Mouse (Mus musculus) bone marrow, adult 2 months (tissue): ENCODE measurements around the gene Slc3a2. TPM values are rescaled to one million over a fixed set of nuclear protein-coding genes. Genes with fewer than 3 reads are reported as not detected.

Experiments used
- H3K27ac ChIP-seq: fragments of 200-500 bp; 2 replicates; pipeline ENCODE4 v1.5.1; 2012; ENCODE audit warnings: low read depth, mild to moderate bottlenecking, control low read depth, inconsistent platforms, low read length; ENCODE audit not compliant: control insufficient read depth, poor library complexity, insufficient read depth
- H3K4me1 ChIP-seq: fragments of 200-500 bp; 2 replicates; pipeline ENCODE4 v1.6.1; 2011; ENCODE audit warnings: low read length; ENCODE audit not compliant: control insufficient read depth, insufficient read depth
- H3K4me3 ChIP-seq: fragments of 200-500 bp; replicated peaks from 2 replicates; pipeline ENCODE3; 2011; ENCODE audit warnings: mild to moderate bottlenecking, low read depth, low read length, control low read depth; ENCODE audit not compliant: control insufficient read depth
- CTCF ChIP-seq: fragments of 200-500 bp; IDR thresholded peaks from 2 replicates; pipeline ENCODE4 v1.5.1; 2011; ENCODE audit warnings: low read length, control low read depth; ENCODE audit not compliant: control insufficient read depth, insufficient read depth
- POLR2A ChIP-seq: fragments of 200-500 bp; IDR thresholded peaks from 2 replicates; pipeline ENCODE4 v1.6.1; 2011; ENCODE audit warnings: low read depth, mild to moderate bottlenecking, control low read depth, low read length, borderline replicate concordance; ENCODE audit not compliant: control insufficient read depth
- WGBS: fragments of 180-500 bp; shearing (Covaris S2); methylation state at CpG from one replicate; pipeline ENCODE4 v1.1.7; 2018; 5-methylcytosine and 5-hydroxymethylcytosine counted together
- polyA plus RNA-seq: library from polyadenylated mRNA; stranded (reverse); fragments of >200 nt; gene quantifications from 2 replicates; pipeline ENCODE4 v1.2.4, GENCODE M21; 2011; ENCODE audit warnings: low replicate concordance; ENCODE audit not compliant: missing spikeins, insufficient read depth, insufficient read length

The Slc3a2 gene
- polyA plus RNA-seq, 1 experiment, result 65.7 TPM

DNA sequence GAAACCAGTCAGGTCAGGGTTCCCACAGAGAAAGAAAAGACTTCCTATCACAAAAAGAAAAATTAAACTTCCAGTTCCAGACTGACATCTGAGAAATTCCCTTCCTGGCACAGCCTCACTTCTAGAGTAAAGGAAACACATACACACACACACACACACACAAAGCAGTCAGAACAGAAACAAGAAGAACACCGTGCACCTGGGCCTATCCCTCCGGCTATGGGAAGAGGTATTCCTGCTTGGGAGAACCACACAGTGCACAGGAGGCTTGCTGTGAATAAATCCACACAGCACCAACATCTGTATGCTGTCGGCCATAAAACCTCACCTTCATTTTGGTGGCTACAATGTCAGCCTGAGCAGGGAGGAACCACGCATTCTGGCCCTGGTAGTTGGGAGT, 11.7 kb downstream of the Slc3a2 start:
- peaks cover 3% of the 10 kb centered on the region; the same call in 1 of the 2 replicates for H3K4me1 ChIP-seq
- H3K27ac ChIP-seq, result peak overlapping the region; percentile 24; the same call in 1 of the 2 replicates
- no peak for TF ChIP-seq POLR2A
- no peak for TF ChIP-seq CTCF
- 38% methylated on average over 4 of the region's 4 CpGs for WGBS
- H3K4me3 ChIP-seq, result peak overlapping the region; percentile 70

DNA sequence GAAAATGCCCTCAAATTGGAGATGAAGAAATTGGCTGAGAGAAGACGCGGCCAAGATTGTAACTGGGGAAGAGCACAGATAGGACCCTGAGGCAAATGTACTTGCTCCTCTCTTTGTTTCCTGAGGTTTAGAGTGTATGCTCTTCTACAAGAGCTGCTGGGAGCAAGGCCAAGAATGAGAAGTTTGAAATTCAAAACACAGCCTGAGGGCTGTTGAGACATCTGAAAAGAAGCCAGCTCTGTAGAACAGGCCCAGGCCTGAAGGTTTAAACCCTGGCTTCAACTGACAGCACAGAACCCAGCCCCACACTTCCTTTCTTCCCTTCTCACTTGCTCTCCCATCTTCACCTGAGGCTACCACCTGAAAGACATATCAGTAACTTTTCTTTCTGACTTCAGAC, 13.1 kb downstream of the Slc3a2 start:
- Histone ChIP-seq H3K27ac (no peak overlapping the region), H3K4me3 (no peak overlapping the region), H3K4me1 (peaks cover 3% of the 10 kb centered on the region; the same call in 1 of the 2 replicates)
- WGBS, result 100% methylated on average over 2 of the region's 2 CpGs
- TF ChIP-seq POLR2A, result no peak
- no peak for TF ChIP-seq CTCF

GRCm38 (mm10) chr19:8708954-8709353, 14.2 kb downstream of the Slc3a2 start:
- TF ChIP-seq POLR2A (no peak), CTCF (no peak)
- H3K4me1 ChIP-seq, result peaks cover 3% of the 10 kb centered on the region; the same call in 1 of the 2 replicates
- no peak overlapping the region for H3K4me3 ChIP-seq
- WGBS, result 93% methylated on average over 8 of the region's 8 CpGs
- no peak overlapping the region for H3K27ac ChIP-seq

DNA sequence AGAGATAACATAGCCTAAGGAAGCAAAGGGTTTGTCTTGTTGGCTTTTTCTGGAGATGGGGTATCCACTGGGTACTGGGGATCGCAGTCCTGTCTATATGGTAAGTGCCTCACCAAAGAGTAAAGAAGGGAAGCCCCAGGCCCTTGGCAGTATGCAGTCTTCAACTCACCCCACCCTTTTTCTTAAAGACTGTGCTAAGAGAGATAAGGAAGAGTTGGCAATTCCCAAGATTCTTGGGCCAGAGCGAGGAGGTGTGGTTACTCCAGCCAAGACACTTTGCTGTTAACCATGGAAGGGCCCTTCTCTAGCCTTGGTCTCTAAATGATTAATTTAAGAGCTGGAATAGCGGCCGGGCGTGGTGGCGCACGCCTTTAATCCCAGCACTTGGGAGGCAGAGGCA, 16.2 kb downstream of the Slc3a2 start:
- Histone ChIP-seq H3K27ac (no peak overlapping the region), H3K4me3 (no peak overlapping the region), H3K4me1 (peaks cover 3% of the 10 kb centered on the region; the same call in 1 of the 2 replicates)
- TF ChIP-seq CTCF (no peak), POLR2A (no peak)
- 90% methylated on average over 7 of the region's 7 CpGs for WGBS

DNA sequence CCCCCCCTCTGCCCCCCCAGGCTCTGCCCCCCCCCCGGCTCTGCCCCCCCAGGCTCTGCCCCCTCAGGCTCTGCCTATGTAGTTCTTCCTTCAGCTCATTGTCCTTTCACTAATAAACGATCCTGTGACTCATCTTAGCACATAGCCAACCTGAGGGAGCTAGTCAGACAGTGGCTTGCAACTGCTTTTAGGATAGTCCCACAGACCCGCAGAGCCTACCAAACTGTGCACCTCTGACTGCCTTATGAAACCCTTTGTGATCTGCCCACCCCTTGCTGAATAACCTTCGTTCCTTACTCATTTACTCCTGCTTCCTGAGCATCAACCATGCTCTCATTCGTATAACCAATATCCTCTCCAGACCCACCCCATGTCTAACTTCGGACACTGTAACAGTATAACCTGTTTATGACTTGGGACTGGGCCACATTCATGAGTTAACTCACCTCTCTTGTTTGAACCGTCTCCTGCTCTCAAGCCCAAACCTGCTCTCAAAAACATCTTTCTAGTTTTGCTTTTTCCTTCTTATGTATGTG, 17.0 kb downstream of the Slc3a2 start:
- no peak for TF ChIP-seq CTCF
- TF ChIP-seq POLR2A, result no peak
- Histone ChIP-seq H3K27ac (no peak overlapping the region), H3K4me1 (no peaks in the 10 kb centered on the region), H3K4me3 (no peak overlapping the region)
- WGBS, result 81% methylated on average over 7 of the region's 7 CpGs

DNA sequence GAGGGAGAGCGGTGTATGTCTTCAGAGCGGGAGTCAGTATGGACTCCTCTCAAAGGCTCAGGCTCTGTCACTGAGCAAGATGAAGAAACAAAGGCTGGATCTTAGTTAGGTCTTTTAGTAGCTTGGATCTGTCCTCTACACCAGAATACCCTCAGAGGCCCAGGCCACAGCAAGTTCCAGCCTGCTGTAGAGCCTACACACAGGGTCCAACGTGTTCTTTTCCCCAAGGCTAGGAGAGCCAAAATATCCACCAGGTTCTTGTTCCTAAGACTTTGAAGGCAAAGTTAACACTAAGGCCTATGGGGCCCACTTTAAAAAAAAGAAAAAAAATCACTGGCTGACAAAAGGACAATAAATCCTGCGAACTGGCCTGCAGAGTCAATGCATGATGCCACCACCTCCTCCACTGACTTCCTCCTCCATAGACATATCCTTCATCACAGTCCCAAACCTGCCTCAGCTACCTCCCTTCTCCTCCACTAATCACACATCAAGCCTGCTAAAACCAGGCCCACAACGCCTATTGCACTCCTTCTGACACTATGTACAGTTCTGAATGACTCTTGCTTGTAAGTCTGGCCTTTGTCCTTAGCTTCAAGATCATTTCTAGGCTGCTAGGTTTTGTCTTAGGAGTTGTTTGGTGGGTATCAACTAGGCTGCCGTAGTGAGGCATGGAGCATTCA, 18.0 kb downstream of the Slc3a2 start:
- TF ChIP-seq CTCF (no peak), POLR2A (no peak)
- 88% methylated on average over 6 of the region's 6 CpGs for WGBS
- Histone ChIP-seq H3K4me3 (no peak overlapping the region), H3K27ac (no peak overlapping the region), H3K4me1 (no peaks in the 10 kb centered on the region)

- H3K4me3 ChIP-seq, result no peak overlapping the region
- TF ChIP-seq POLR2A (no peak), CTCF (no peak)
- H3K4me1 ChIP-seq, result no peaks in the 10 kb centered on the region
- H3K27ac ChIP-seq, result no peak overlapping the region
- 71% methylated on average over 4 of the region's 4 CpGs for WGBS
Observed at GRCm38 (mm10) chr19:8703571-8703970, 19.6 kb downstream of the Slc3a2 start.

GRCm38 (mm10) chr19:8702458-8702857, 20.7 kb downstream of the Slc3a2 start:
- TF ChIP-seq CTCF (no peak), POLR2A (no peak)
- 15% methylated on average over 3 of the region's 3 CpGs for WGBS
- H3K27ac ChIP-seq, result no peak overlapping the region
- H3K4me1 ChIP-seq, result no peaks in the 10 kb centered on the region
- H3K4me3 ChIP-seq, result no peak overlapping the region

GRCm38 (mm10) chr19:8699652-8700051, 23.5 kb downstream of the Slc3a2 start:
- Histone ChIP-seq H3K4me1 (no peaks in the 10 kb centered on the region), H3K4me3 (no peak overlapping the region), H3K27ac (no peak overlapping the region)
- 78% methylated on average over 9 of the region's 9 CpGs for WGBS
- TF ChIP-seq POLR2A (no peak), CTCF (0 out of 2 replicates have a peak, but pooled peaks have one; percentile 7)
